Mouse (Mus musculus) ovary, postnatal 10 days (tissue): ENCODE measurements around the gene Osr1.

ENCODE experiments used
- DNase-seq: peaks from one replicate; pipeline ENCODE4 v3.0.0; 2022; ENCODE audit warnings: low spot score

Gene Osr1

GRCm38 (mm10) chr12:9587732-9588131, 17.8 kb downstream of the Osr1 start:
- no peak for DNase-seq

- no peak for DNase-seq
These were observed 19.7 kb downstream of the Osr1 start for GRCm38 (mm10) chr12:9589561-9590134.

GRCm38 (mm10) chr12:9591141-9591540, 21.2 kb downstream of the Osr1 start:
- DNase-seq, result no peak

GRCm38 (mm10) chr12:9598219-9598618, 28.3 kb downstream of the Osr1 start:
- DNase-seq, result no peak
